In genomic region chr12:86810040-86810439, GRCm38 (mm10) we compare ENCODE assay signal across 9 mouse cellular contexts.
DNase-seq lines count a peak whose midpoint lies in the region; ATAC-seq and TF ChIP-seq lines count a peak whose summit lies in the region.
"Had no signal": no experiment of that assay in that cellular context is flagged by ENCODE, and none has a peak within 500 bp of the region (broad histone marks: within the 10 kb centered on the region; RNA-seq: fewer than 3 reads in every experiment).

No protein-coding gene starts in this region.

- H3K4me1 ChIP-seq in heart, embryonic 16.5 days (ENCODE audit: control insufficient read depth, insufficient read depth, low read length), result peaks cover 40% of the 10 kb centered on the region
- H3K4me1 ChIP-seq in thymus, adult 2 months (replicated peaks; ENCODE audit: control insufficient read depth, insufficient read depth, low read length), result peaks cover 67% of the 10 kb centered on the region
- peaks cover 44% of the 10 kb centered on the region for H3K4me1 ChIP-seq in hindbrain, postnatal 0 days (ENCODE audit: insufficient read depth, low read length)
- H3K4me1 ChIP-seq in olfactory bulb, adult 2 months (ENCODE audit: control insufficient read depth, insufficient read depth, low read length), result peaks cover 75% of the 10 kb centered on the region

- no peaks in the 10 kb centered on the region for H3K36me3 ChIP-seq in heart, embryonic 16.5 days (ENCODE audit: control insufficient read depth, insufficient read depth)
- H3K36me3 ChIP-seq in thymus, adult 2 months (ENCODE audit: control insufficient read depth, insufficient read depth, low read length), result no peaks in the 10 kb centered on the region
- H3K36me3 ChIP-seq in hindbrain, postnatal 0 days (ENCODE audit: insufficient read depth, low read length), result no peaks in the 10 kb centered on the region

- H3K9me3 ChIP-seq in heart, embryonic 16.5 days (replicated peaks; ENCODE audit: control insufficient read depth, low read length), result no peaks in the 10 kb centered on the region; the same call in 1 of the 2 replicates
- no peaks in the 10 kb centered on the region for H3K9me3 ChIP-seq in hindbrain, postnatal 0 days (ENCODE audit: low read length)

- H3K4me3 ChIP-seq in heart, embryonic 16.5 days (ENCODE audit: low read length), result no peak overlapping the region
- H3K4me3 ChIP-seq in thymus, adult 2 months (ENCODE audit: control insufficient read depth, insufficient read depth, low read length), result no peak overlapping the region
- H3K4me3 ChIP-seq in hindbrain, postnatal 0 days (ENCODE audit: low read length), result no peak overlapping the region
- H3K4me3 ChIP-seq in olfactory bulb, adult 2 months (ENCODE audit: insufficient read depth, low read depth, low read length), result no peak overlapping the region

- H3K27me3 ChIP-seq in heart, embryonic 16.5 days (ENCODE audit: control insufficient read depth, insufficient read depth, low read length), result no peaks in the 10 kb centered on the region
- no peaks in the 10 kb centered on the region for H3K27me3 ChIP-seq in thymus, adult 2 months (ENCODE audit: control insufficient read depth, insufficient read depth, low read length)
- no peaks in the 10 kb centered on the region for H3K27me3 ChIP-seq in hindbrain, postnatal 0 days (ENCODE audit: insufficient read depth, low read length)

- no peak for TF ChIP-seq CTCF in thymus, adult 2 months (IDR thresholded peaks at IDR 0.05; ENCODE audit: borderline replicate concordance, control insufficient read depth, extremely low read depth, insufficient read depth, low read length, poor library complexity)
- peak; percentile 24; the same call in 1 of the 2 replicates for TF ChIP-seq CTCF in hindbrain, postnatal 0 days (IDR thresholded peaks at IDR 0.05; ENCODE audit: low read depth)
- TF ChIP-seq CTCF in olfactory bulb, adult 2 months (IDR thresholded peaks at IDR 0.05; ENCODE audit: insufficient read depth, low read depth, low read length), result no peak

- H3K27ac ChIP-seq in heart, embryonic 16.5 days (ENCODE audit: low read length), result peak overlapping the region; percentile 85
- peak overlapping the region; percentile 82 for H3K27ac ChIP-seq in thymus, adult 2 months (ENCODE audit: control insufficient read depth, insufficient read depth, low read length)
- H3K27ac ChIP-seq in hindbrain, postnatal 0 days, result peak overlapping the region; percentile 82; the same call in 1 of the 2 replicates
- peak overlapping the region; percentile 99 for H3K27ac ChIP-seq in olfactory bulb, adult 2 months (ENCODE audit: insufficient read depth, low read depth, low read length)

- no peak overlapping the region for H3K9ac ChIP-seq in heart, embryonic 16.5 days (ENCODE audit: low read length)
- H3K9ac ChIP-seq in hindbrain, postnatal 0 days (replicated peaks; ENCODE audit: low read length), result no peak overlapping the region

- no peak for ATAC-seq in heart, embryonic 16.5 days (replicated peaks; ENCODE audit: extremely low read depth, insufficient read depth, low FRiP score)
- ATAC-seq in hindbrain, postnatal 0 days, result no peak

- WGBS in heart, embryonic 16.5 days, result 91% methylated on average over 1 of the region's 1 CpGs
- WGBS in thymus, adult 2 months, result 92% methylated on average over 1 of the region's 1 CpGs
- WGBS in hindbrain, postnatal 0 days, result 94% methylated on average over 1 of the region's 1 CpGs
- 80% methylated on average over 1 of the region's 1 CpGs for WGBS in olfactory bulb, adult 2 months

- H3K4me2 ChIP-seq in heart, embryonic 16.5 days (ENCODE audit: low read depth, low read length), result no peak overlapping the region
- no peak overlapping the region for H3K4me2 ChIP-seq in hindbrain, postnatal 0 days (ENCODE audit: low read depth, low read length)

- TF ChIP-seq POLR2A in thymus, adult 2 months (IDR thresholded peaks at IDR 0.05; ENCODE audit: control insufficient read depth, extremely low read depth, insufficient read depth, low read length, poor library complexity), result no peak
- TF ChIP-seq POLR2A in olfactory bulb, adult 2 months (IDR thresholded peaks at IDR 0.05; ENCODE audit: insufficient read depth, low read depth, low read length), result no peak

- no peak for DNase-seq in heart, adult 8-10 months (ENCODE audit: low spot score)
- no peak for DNase-seq in thymus, adult 2 months
- DNase-seq in thymus, adult 18-20 months, result no peak
- no peak for DNase-seq in hindbrain, postnatal 0 days (ENCODE audit: low spot score)
- DNase-seq in adrenal gland, adult (ENCODE audit: inconsistent age in 2 of 2, low spot score in 1 of 2), result no peak
- DNase-seq in cerebellum, adult 8-10 months, result no peak
- DNase-seq: gastrocnemius, postnatal 36 days had no signal
